Mouse (Mus musculus): ENCODE measurements around the gene Akirin1. TPM values are rescaled to one million over a fixed set of nuclear protein-coding genes. Genes with fewer than 3 reads are reported as not detected.

Gene Akirin1
- total RNA-seq (2021), result 10 to 100 TPM; 19.3 to 24.3 TPM
- long read RNA-seq, experiment 1, transcript Akirin1-201 (5 exons, 3,052 nt), result major isoform, 42 of 44 reads
- long read RNA-seq, experiment 1, partial matches to known transcripts, result 0 of 44 reads
- long read RNA-seq, experiment 1, other reads (novel, unspliced or antisense), result 2 of 44 reads
- long read RNA-seq, experiment 2, transcript Akirin1-201 (5 exons, 3,052 nt), result major isoform, 29 of 29 reads
- long read RNA-seq, experiment 2, partial matches to known transcripts, result 0 of 29 reads
- long read RNA-seq, experiment 2, other reads (novel, unspliced or antisense), result 0 of 29 reads

DNA sequence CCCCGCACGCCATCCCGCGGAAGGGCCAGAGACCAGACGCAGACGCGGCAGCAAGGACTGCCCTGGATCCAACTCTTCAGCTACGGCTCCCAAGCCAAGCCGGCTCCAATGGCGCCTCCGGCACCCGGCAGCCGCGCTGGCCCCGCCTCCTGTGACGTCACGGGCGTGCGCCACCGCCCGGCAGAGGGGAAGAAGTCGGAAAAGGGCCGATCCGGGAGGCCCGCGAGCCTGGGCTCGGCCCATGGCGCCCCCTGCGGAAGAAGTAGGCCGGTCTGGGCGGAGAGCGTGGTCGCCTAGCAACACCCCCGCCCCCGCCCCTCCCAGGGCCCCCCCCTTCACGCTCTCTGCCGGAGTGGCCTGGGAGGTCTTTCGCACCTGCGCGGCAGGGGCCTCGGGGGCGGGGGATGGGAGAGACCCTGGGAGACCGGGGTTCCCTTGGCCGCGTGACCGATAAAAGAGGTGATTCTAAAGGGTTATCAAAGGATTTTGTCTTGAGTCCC lies at the start of gene Akirin1:
Gene Akirin1 (minus strand): TSS at position 194 of the 500 bp plus-strand sequence.
- DNase-seq, result peak; percentile 96 to 97
- intact Hi-C loops (cut with DNase I), result no loop called here

DNA sequence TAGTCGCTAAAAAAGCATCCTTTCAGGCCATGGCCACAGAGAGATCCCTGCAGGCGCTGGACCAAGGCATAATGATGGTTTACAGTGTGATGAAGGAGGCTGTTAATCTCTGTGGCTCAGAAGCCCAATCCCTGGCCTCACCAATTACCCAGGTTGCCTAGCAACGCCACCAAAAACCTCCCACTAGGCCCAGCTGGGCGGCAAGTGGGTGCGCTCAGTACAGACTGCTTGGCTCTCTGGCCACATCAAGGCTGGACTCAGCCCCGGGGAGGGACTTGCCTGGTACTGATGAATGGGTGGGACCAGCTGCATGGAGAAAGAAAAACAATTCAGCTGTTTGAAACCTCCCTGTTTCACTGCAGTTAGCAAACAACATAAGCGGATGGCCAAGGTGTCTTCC lies 47.7 kb upstream of the Akirin1 start:
- intact Hi-C loops (cut with DNase I), result no loop called here
- DNase-seq, result no peak

DNA sequence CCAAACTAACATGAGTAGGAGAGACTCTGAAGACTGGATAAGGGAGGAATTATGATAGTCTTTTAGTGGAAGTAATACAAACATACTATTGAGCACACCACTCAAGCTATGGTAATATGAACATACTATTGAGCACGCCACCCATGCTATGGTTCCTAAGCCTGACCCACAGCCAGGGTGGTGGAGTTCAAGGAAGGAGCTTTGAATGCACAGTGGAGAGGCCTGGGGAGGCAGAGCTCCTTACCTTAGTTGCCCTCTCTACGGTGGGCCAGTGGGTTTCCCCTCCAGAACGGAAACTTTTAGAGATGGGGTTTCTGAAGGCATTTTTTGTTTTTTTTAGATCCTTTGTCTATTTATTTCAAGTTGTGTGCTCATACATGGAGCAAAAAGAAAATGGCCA lies 47.3 kb upstream of the Akirin1 start:
- DNase-seq, result no peak
- intact Hi-C loops (cut with DNase I), result no loop called here

DNA sequence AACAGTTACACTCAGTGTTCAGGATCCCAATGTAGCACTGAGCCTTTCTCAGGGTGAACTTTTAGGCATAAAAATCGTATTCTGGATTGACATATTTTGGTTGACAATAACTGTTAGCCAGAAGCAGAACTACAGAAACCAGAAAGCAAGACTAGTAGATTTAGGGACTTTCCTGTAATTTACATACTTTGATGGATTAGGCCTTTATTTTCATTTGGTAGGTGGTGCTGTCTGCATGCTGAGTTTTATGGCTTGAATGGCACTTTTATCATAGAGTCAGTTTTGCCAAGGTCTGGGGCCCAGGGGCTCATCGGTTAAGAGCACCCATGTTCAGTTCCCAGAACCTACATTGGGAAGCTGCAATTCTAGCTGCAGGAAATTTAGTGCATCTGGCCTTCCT lies 44.9 kb upstream of the Akirin1 start:
- DNase-seq, result no peak
- intact Hi-C loops (cut with DNase I), result no loop called here

DNA sequence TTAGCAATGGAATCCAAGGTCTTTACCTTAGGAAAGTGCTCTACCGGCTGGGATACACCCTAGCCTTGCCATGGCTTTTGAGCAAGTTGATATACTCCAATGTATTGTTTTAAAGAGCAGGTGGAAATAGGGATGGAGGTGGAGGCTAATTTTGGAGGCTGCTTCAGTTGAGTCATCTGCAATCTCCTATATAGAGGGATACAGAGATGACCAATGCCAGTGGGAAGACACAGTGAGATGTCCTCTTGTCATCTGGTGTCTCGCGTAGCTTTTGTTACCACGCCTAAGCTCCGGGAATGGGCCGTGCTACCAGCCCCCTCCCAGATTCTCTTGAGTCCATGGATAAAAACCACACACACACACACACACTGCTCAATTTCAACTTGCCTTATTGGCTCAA lies 43.0 kb upstream of the Akirin1 start:
- intact Hi-C loops (cut with DNase I), result no loop called here
- DNase-seq, result no peak

- no peak for DNase-seq
- intact Hi-C loops (cut with DNase I), result no loop called here
Measured at GRCm38 (mm10) chr4:123792666-123793065, 42.5 kb upstream of the Akirin1 start.

DNA sequence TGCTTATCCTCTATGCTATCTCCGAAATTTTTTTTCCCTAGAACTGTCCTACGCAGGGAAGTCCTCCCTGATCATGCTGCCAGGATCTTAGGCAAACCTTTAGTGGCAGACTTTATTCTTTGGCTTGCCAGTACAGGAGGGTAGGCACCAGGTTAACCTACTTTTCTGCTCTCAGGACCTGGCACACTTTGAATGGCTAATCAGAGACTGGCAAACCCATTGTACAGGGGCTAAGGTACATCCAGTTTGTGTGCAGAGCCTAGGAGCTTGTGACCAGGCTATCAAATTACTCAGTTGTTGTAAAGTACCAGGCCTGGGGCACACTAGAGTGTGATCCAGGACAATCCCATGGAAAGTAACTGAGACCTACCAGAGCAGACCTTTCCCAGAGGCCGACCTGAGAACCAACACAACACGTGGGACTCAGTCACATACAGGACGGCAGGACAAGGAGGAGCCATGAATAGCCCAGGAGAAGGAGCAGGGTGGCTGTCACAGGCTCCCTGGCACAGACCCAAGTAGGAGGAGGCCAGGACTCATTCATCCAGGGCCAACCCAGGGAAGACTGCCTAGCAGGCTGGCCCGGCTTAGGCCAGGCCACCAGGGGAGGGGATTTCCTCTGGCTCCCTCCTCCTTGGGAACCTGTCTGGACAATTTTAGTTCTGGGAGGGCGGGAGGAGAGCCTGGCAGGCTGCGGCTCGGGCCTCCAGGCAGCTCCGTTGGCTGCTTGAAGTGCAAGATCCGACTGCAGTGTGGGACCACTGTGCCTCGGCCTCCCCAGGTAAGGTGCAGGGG lies 37.2 kb upstream of the Akirin1 start, which contains the start of gene Rhbdl2:
Gene Rhbdl2 (plus strand): TSS at position 684 of the 795 bp plus-strand sequence.
- peak; percentile 27 to 43 for DNase-seq
- intact Hi-C loops (cut with DNase I), result no loop called here

DNA sequence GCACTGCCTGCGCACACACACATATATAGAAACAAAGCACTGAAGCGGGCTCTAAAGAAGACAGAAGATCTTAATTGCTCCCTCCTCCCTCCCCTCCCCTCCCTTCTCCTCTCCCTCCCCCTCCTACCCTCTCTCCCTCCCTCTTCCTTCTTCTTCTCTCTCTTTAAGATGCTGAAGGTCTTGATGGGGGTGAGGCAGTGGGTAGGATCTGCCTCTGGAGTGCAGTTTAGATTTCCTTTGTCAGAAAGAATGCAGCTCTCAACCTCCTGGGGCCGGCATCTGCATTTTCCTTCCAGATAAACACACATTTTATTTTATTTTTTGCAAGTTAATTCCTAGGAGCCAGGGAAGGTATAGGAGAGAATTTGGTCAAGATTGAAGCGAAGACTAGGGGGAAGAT lies 18.1 kb upstream of the Akirin1 start:
- no peak for DNase-seq
- intact Hi-C loops (cut with DNase I), result no loop called here

- intact Hi-C loops (cut with DNase I), result no loop called here
- DNase-seq, result no peak
Measured at GRCm38 (mm10) chr4:123767807-123768206, 17.7 kb upstream of the Akirin1 start.

GRCm38 (mm10) chr4:123765071-123765470 lies 14.9 kb upstream of the Akirin1 start:
- intact Hi-C loops (cut with DNase I), result no loop called here
- DNase-seq, result no peak

DNA sequence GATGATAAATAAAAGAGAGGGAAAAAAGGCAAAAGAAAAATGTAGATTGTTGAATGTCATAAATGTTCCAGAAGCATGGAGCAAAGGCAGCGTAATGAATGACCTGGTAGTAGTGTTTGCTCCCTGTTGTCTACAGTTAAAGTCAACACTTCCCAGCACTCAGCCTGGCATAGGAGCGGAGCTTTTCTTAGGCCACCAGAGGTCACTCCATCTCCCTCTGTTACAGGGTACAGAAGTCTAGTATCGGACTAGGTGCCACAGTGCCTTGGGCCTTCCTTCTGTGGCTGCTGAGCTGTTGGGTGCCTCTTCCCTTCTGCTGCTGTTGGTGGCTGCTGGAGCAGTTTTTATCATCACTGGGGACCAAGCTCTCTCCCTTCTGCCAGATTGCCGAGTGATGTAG lies 8.2 kb upstream of the Akirin1 start:
- DNase-seq, result no peak
- intact Hi-C loops (cut with DNase I), result loop anchor here (5.0 kb wide), 1 partner anchor 139 kb away; no protein-coding TSS in a partner anchor

DNA sequence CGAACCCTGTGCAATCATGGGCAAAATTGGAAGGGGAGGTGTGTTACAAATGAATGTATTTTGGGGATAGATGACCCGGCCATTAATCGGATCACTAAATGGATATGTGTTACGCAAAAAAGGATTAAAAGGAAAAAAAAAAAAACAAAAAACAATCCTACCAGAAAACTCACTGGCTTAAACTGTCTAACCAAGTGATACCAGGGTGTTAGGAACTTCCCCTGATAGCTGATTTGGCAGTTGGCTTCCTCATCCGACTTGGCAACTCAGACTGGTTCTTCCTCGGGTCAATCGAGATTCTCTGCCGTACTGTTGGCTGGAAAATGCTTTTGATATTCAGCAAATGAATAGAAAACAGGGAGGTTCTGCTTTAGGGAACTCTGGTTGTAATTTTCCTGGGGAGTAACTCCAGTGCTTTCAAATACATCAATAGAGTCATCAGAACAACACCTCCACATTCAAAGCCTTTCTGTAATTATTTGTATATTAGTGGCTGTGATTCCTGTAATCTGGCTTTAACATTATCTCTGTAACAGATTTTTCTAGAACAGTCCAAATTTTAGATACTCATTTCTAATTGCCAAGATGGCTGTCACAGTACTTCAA lies 665 bp upstream of the Akirin1 start:
- DNase-seq, result peak in 1 of 2 experiments; percentile 13
- intact Hi-C loops (cut with DNase I), result no loop called here

DNA sequence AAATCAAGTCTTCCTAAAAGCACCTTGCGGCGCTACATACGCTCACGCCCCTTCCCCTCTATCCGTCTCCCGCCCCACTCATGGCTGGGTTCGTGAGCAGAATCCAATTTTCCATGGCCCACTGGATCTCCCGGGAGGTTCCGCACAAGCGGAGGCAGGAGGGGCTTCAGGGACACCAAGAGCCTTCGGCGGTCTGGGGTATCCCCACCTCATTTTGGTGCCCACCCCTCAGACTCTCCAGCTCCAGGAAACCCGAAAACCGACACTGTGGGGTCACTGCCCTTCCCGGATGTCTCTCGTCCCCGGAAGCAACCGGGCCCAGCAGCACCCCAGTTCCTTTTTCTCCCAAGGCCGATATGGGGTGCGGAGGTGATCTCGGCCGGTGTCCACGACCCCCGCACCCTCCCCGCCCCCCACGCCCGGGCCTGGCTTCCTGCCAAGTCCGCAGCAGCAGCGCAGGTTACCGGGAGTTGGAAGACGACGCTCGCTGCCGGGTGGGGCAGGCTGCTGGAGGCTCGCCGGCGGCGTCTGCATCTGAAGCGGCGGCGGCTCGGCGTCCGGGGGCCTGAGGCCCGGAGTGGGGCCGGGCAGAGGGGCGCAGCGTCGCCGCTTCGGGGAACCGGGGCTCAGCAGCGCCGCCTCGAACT lies 538 bp downstream of the Akirin1 start:
- DNase-seq, result peak; percentile 17 to 28
- intact Hi-C loops (cut with DNase I), result no loop called here

GRCm38 (mm10) chr4:123748726-123749415 lies 1.3 kb downstream of the Akirin1 start:
- intact Hi-C loops (cut with DNase I), result no loop called here

DNA sequence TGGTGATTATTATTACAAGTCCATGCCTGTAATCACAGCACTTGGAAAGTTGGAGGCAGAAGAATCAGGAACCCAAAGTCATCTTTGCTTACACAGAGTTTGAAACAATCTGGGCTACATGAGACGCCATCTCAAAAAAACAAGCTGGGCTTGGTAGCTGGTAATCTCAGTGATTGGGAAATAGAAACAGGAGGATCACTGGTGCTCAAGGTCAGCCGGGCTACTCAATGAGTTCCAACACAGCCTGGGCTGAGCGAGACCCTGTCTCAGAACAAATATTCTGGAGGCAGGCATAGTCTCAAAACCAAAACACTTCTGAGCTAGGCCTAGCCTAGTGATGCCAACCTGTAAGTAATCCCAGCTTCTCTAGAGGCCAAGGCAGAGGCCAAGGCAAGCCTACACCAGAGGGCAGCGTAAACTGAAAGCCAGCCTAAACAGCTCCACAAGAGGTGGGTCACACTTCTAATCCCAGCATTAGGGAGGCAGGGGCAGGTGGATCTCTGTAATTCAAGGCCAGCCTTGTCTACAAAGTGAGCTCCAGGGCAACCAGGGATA lies 4.8 kb downstream of the Akirin1 start:
- no peak for DNase-seq
- intact Hi-C loops (cut with DNase I), result no loop called here

More at GRCm38 (mm10) chr4:123748726-123749415, 1.3 kb downstream of the Akirin1 start:
- no peak for DNase-seq

- no peak for DNase-seq
- intact Hi-C loops (cut with DNase I), result no loop called here
Measured at GRCm38 (mm10) chr4:123742891-123743290, 7.3 kb downstream of the Akirin1 start.

DNA sequence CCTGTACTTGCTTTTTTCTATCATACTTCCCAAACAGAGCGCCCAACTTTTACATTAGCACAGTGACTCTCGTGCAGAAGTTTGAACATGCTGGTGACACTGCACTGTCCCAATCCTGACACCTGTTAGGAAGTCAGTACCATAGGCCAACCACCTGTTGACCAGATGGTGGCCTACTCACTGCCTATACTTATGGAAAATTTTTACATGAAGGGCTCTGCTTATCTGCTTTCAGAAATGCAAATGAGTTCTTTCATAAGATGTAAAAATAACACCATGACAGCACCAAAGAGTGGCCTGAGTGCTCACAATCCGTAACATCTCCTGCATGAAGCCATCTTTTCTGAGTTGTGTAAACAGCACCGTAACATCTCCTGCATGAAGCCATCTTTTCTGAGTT lies 11.4 kb downstream of the Akirin1 start:
- no peak for DNase-seq
- intact Hi-C loops (cut with DNase I), result no loop called here

GRCm38 (mm10) chr4:123733532-123733931 lies 16.6 kb downstream of the Akirin1 start:
- DNase-seq, result no peak
- intact Hi-C loops (cut with DNase I), result no loop called here

DNA sequence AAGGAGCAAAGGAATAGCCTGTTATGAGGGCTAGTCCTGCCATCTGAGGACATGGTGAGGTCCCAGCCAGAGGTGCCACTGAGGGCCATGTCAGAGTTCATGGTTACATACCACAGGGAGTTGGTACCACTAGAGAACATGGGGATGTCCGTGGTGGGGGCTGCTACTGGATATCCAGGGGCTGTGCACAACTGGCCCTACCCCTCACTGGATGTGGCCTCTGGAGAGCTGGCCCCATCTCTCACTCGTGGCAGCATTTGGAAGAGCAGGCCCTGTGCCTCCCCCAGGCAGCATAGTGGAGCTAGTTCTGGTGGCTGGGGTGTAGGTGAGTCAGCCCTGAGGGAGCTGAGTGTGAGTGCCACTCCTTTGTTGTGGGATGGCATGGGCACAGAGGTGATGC lies 17.2 kb downstream of the Akirin1 start:
- DNase-seq, result no peak
- intact Hi-C loops (cut with DNase I), result no loop called here

Measured in gastrocnemius, postnatal 36 days (tissue).